Mouse (Mus musculus) forebrain, embryonic 13.5 days (tissue): ENCODE results near the gene Tmem217. TPM values are rescaled to one million over a fixed set of nuclear protein-coding genes. Genes with fewer than 3 reads are reported as not detected.
A peak's percentile ranks its signal among the peaks of the same experiment; 100 is the strongest.

ENCODE experiments used
- ATAC-seq: fragments of 200-750 bp; cut with Nextera tagmentation; 2 replicates; pipeline ENCODE4 v1.8.0; 2017
- H3K27ac ChIP-seq: fragments of 300-500 bp; sonication (generic); 2 replicates; pipeline ENCODE4 v1.5.1; 2015; ENCODE audit warnings: inconsistent platforms, mild to moderate bottlenecking, moderate library complexity
- H3K27me3 ChIP-seq: fragments of 300-500 bp; sonication (generic); 2 replicates; pipeline ENCODE4 v1.6.1; 2015; ENCODE audit warnings: mild to moderate bottlenecking, inconsistent platforms
- H3K36me3 ChIP-seq: fragments of 300-500 bp; sonication (generic); 2 replicates; pipeline ENCODE4 v1.6.1; 2015; ENCODE audit warnings: mild to moderate bottlenecking, inconsistent platforms; ENCODE audit not compliant: poor library complexity, severe bottlenecking
- H3K4me1 ChIP-seq: fragments of 300-500 bp; sonication (generic); 2 replicates; pipeline ENCODE4 v1.6.1; 2015; ENCODE audit warnings: inconsistent platforms
- H3K4me2 ChIP-seq: fragments of 300-500 bp; sonication (generic); 2 replicates; pipeline ENCODE4 v1.6.1; 2015; ENCODE audit warnings: inconsistent platforms, mild to moderate bottlenecking, moderate library complexity
- H3K4me3 ChIP-seq: fragments of 300-500 bp; sonication (generic); 2 replicates; pipeline ENCODE4 v1.5.1; 2015; ENCODE audit warnings: mild to moderate bottlenecking, inconsistent platforms
- H3K9ac ChIP-seq: fragments of 300-500 bp; sonication (generic); 2 replicates; pipeline ENCODE4 v1.6.1; 2015; ENCODE audit warnings: mild to moderate bottlenecking, inconsistent platforms
- H3K9me3 ChIP-seq: fragments of 300-500 bp; sonication (generic); replicated peaks from 2 replicates; pipeline ENCODE4 v1.6.1; 2016; ENCODE audit warnings: inconsistent platforms
- WGBS: fragments of 180-500 bp; shearing (Covaris S2); methylation state at CpG from one replicate; pipeline ENCODE4 v1.1.7; 2015; 5-methylcytosine and 5-hydroxymethylcytosine counted together
- polyA plus RNA-seq: library from polyadenylated mRNA; unstranded; fragments of >200 nt; fragmentation: Nextera tagmentation; extraction: Ambion mirVana; gene quantifications from 2 replicates; pipeline ENCODE4 v1.2.1, GENCODE M21; 2015

The Tmem217 gene
- polyA plus RNA-seq, 1 experiment from 2014 or later, result 1.3 TPM

- peaks cover 24% of the 10 kb centered on the region for H3K4me1 ChIP-seq
- H3K27me3 ChIP-seq, result no peaks in the 10 kb centered on the region
- peak within 1 kb of the TSS; percentile 96 for H3K9ac ChIP-seq
- H3K36me3 ChIP-seq, result peaks cover 17% of the 10 kb centered on the region
- peak; percentile 82 for ATAC-seq
- H3K4me3 ChIP-seq, result peak within 1 kb of the TSS; percentile 93
- peak within 1 kb of the TSS; percentile 94 for H3K4me2 ChIP-seq
- under 1% methylated on average over 77 of the region's 99 CpGs for WGBS
- H3K27ac ChIP-seq, result peak within 1 kb of the TSS; percentile 93
- no peaks in the 10 kb centered on the region for H3K9me3 ChIP-seq
These were observed 61.2 kb downstream of the Tmem217 start, which contains the start of gene Pim1 for GRCm38 (mm10) chr17:29490713-29491581. TSS of gene Pim1 (plus strand) at chr17:29490753.

- ATAC-seq, result peak; percentile 89
- Histone ChIP-seq H3K27me3 (no peaks in the 10 kb centered on the region), H3K4me1 (peaks cover 24% of the 10 kb centered on the region), H3K36me3 (peaks cover 17% of the 10 kb centered on the region), H3K4me2 (peak overlapping the region; percentile 94), H3K27ac (peak overlapping the region; percentile 93), H3K4me3 (peak overlapping the region; percentile 93), H3K9me3 (no peaks in the 10 kb centered on the region), H3K9ac (peak overlapping the region; percentile 96)
- WGBS, result 1% methylated on average over 55 of the region's 68 CpGs
These were observed 62.0 kb downstream of the Tmem217 start for GRCm38 (mm10) chr17:29489971-29490712.

- peaks cover 8% of the 10 kb centered on the region for H3K36me3 ChIP-seq
- 7% methylated on average over 30 of the region's 30 CpGs for WGBS
- H3K4me2 ChIP-seq, result peak overlapping the region; percentile 94
- H3K9ac ChIP-seq, result peak overlapping the region; percentile 75
- no peaks in the 10 kb centered on the region for H3K9me3 ChIP-seq
- peak; percentile 11 for ATAC-seq
- H3K27me3 ChIP-seq, result no peaks in the 10 kb centered on the region
- peak overlapping the region; percentile 93 for H3K27ac ChIP-seq
- H3K4me3 ChIP-seq, result peak overlapping the region; percentile 93
- peaks cover 24% of the 10 kb centered on the region for H3K4me1 ChIP-seq
These were observed 62.9 kb downstream of the Tmem217 start for GRCm38 (mm10) chr17:29488978-29489970.

- H3K9ac ChIP-seq, result no peak overlapping the region
- 83% methylated on average over 8 of the region's 8 CpGs for WGBS
- H3K4me3 ChIP-seq, result no peak overlapping the region
- H3K27me3 ChIP-seq, result no peaks in the 10 kb centered on the region
- no peak for ATAC-seq
- H3K4me2 ChIP-seq, result peak overlapping the region; percentile 94
- no peak overlapping the region; the same call in 1 of the 2 replicates for H3K27ac ChIP-seq
- H3K4me1 ChIP-seq, result peaks cover 20% of the 10 kb centered on the region
- H3K36me3 ChIP-seq, result no peaks in the 10 kb centered on the region
- no peaks in the 10 kb centered on the region for H3K9me3 ChIP-seq
These were observed 63.8 kb downstream of the Tmem217 start for GRCm38 (mm10) chr17:29488257-29488977.

GRCm38 (mm10) chr17:29485336-29486233 lies 66.6 kb downstream of the Tmem217 start:
- WGBS, result 75% methylated on average over 3 of the region's 3 CpGs
- no peak overlapping the region for H3K27ac ChIP-seq
- H3K9me3 ChIP-seq, result no peaks in the 10 kb centered on the region; the same call in 1 of the 2 replicates
- H3K4me1 ChIP-seq, result peaks cover 10% of the 10 kb centered on the region
- ATAC-seq, result no peak
- no peak overlapping the region for H3K9ac ChIP-seq
- H3K4me3 ChIP-seq, result no peak overlapping the region
- no peak overlapping the region for H3K4me2 ChIP-seq
- no peaks in the 10 kb centered on the region for H3K27me3 ChIP-seq
- H3K36me3 ChIP-seq, result no peaks in the 10 kb centered on the region

- Histone ChIP-seq H3K27me3 (no peaks in the 10 kb centered on the region), H3K4me1 (peaks cover 10% of the 10 kb centered on the region), H3K27ac (no peak overlapping the region), H3K9ac (no peak overlapping the region), H3K4me2 (no peak overlapping the region), H3K9me3 (no peaks in the 10 kb centered on the region; the same call in 1 of the 2 replicates), H3K36me3 (no peaks in the 10 kb centered on the region), H3K4me3 (no peak overlapping the region)
- ATAC-seq, result no peak
- 81% methylated on average over 2 of the region's 2 CpGs for WGBS
These were observed 67.8 kb downstream of the Tmem217 start for GRCm38 (mm10) chr17:29484431-29484830.

- Histone ChIP-seq H3K9ac (no peak overlapping the region), H3K36me3 (no peaks in the 10 kb centered on the region), H3K9me3 (no peaks in the 10 kb centered on the region; the same call in 1 of the 2 replicates), H3K4me2 (no peak overlapping the region), H3K4me3 (no peak overlapping the region), H3K27me3 (no peaks in the 10 kb centered on the region), H3K27ac (no peak overlapping the region), H3K4me1 (no peaks in the 10 kb centered on the region; the same call in 1 of the 2 replicates)
- no peak for ATAC-seq
- 84% methylated on average over 2 of the region's 2 CpGs for WGBS
These were observed 68.9 kb downstream of the Tmem217 start for GRCm38 (mm10) chr17:29483282-29483681.

GRCm38 (mm10) chr17:29482632-29483031 lies 69.6 kb downstream of the Tmem217 start:
- Histone ChIP-seq H3K27ac (no peak overlapping the region), H3K4me3 (no peak overlapping the region), H3K4me1 (no peaks in the 10 kb centered on the region; the same call in 1 of the 2 replicates), H3K27me3 (no peaks in the 10 kb centered on the region), H3K9ac (no peak overlapping the region), H3K36me3 (no peaks in the 10 kb centered on the region), H3K9me3 (no peaks in the 10 kb centered on the region; the same call in 1 of the 2 replicates), H3K4me2 (no peak overlapping the region)
- WGBS, result 90% methylated on average over 7 of the region's 7 CpGs
- ATAC-seq, result no peak

GRCm38 (mm10) chr17:29480256-29480655 lies 71.9 kb downstream of the Tmem217 start:
- Histone ChIP-seq H3K4me1 (no peaks in the 10 kb centered on the region; the same call in 1 of the 2 replicates), H3K9me3 (no peaks in the 10 kb centered on the region; the same call in 1 of the 2 replicates), H3K4me3 (no peak overlapping the region), H3K9ac (no peak overlapping the region), H3K27me3 (no peaks in the 10 kb centered on the region), H3K27ac (0 out of 2 replicates have a peak overlapping the region, but pooled peaks have one; percentile 44), H3K36me3 (no peaks in the 10 kb centered on the region), H3K4me2 (no peak overlapping the region)
- 79% methylated on average over 2 of the region's 2 CpGs for WGBS
- ATAC-seq, result no peak

GRCm38 (mm10) chr17:29478271-29478670 lies 73.9 kb downstream of the Tmem217 start:
- H3K27ac ChIP-seq, result no peak overlapping the region
- no peak overlapping the region for H3K4me2 ChIP-seq
- no peak overlapping the region for H3K9ac ChIP-seq
- no peak for ATAC-seq
- H3K4me3 ChIP-seq, result no peak overlapping the region
- H3K9me3 ChIP-seq, result no peaks in the 10 kb centered on the region; the same call in 1 of the 2 replicates
- no peaks in the 10 kb centered on the region for H3K36me3 ChIP-seq
- H3K27me3 ChIP-seq, result no peaks in the 10 kb centered on the region
- no peaks in the 10 kb centered on the region; the same call in 1 of the 2 replicates for H3K4me1 ChIP-seq
- WGBS, result 89% methylated on average over 4 of the region's 4 CpGs
